Mouse (Mus musculus) layer of hippocampus, adult 8-10 months (tissue): ENCODE data around the gene Bud23. TPM values are rescaled to one million over a fixed set of nuclear protein-coding genes. Genes with fewer than 3 reads are reported as not detected.
"Not testable (repeated sequence)": the region's sequence is repeated elsewhere in the genome, so short reads cannot be mapped to it uniquely, and the experiment has no call there.

Experiments used
- DNase-seq, 2 experiments: peaks; one replicate each; pipeline ENCODE4 v3.0.0; 2022; ENCODE audit warnings: low spot score in 2 of 2
- total RNA-seq, 4 experiments: library from RNA; stranded (reverse); gene quantifications; 2 replicates each; pipeline ENCODE4 v1.2.4; 2022

Bud23 gene
- total RNA-seq, 4 experiments from 2014 or later = 46.6 to 64.1 (median 52.9) TPM

DNA sequence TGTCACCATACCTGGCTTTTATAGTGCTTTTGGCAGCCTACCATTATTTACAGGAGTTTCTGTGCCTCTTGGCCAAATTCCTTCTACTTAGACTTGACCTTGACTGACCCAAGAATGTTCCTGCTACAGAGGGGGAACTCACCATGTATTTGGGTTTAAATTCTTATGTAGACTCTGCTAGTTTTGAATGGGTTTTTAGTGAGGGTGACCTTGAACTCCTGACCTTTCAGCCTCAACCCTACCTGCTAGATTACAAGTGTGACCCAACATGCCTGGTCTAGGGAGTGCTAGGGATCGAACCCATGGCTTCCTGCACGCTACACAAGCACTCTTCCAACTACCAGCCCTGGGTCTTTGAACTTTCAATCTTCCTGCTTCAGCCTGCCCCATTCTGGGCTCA is 7.3 kb upstream of the Bud23 start:
- no peak for DNase-seq

DNA sequence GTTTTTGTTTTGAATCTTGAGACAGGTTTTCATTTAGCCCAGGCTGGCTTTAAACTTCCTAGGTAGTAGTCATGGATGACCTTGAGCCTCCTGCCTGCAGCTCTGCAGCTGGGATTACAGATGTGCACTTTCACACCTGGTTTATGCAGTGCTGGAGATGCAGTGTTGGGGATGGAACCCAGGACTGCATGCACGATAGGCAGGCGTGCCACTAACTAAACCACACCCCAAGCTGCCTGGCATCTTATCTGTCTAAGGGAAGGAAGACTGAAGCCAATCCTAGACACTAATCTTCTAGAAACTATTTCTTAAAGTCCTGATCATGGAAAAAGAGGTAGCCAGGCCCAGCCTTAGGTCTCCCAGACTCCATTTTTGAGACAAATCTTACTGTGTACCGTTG is 5.7 kb upstream of the Bud23 start:
- DNase-seq = no peak

DNA sequence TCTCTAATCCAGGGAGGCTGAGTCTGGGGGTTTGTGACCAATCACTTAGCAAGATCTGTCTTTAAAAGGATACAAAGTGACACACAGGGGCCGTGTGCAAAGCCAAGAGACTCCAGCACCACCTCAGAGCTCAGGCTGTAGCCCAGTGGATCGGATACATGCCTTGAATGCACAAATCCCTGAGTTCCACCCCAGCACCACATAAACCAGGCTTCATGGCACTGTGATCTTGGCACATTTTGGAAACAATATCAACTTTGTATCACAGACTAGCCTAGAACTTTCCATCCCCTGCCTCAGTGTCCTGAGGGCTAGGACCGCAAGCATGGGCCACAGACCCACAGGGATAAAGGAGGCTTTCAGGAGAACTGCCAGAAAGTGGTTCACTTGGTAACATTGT is 1.2 kb upstream of the Bud23 start:
- DNase-seq = no peak

DNA sequence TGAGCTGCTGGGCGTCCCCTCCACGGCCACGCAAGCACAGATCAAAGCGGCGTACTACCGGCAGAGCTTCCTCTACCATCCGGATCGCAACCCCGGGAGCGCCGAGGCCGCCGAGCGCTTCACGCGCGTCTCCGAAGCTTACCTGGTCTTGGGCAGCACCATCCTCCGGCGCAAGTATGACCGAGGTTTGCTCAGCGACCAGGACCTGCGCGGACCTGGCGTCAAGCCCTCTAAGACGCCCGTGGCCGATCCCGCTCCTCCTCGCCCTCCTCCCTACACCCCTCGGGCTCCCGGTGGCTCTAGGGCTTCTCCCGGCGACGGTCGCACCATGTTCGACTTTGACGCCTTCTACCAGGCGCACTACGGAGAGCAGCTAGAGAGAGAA is 385 bp downstream of the Bud23 start:
- DNase-seq = no peak

DNA sequence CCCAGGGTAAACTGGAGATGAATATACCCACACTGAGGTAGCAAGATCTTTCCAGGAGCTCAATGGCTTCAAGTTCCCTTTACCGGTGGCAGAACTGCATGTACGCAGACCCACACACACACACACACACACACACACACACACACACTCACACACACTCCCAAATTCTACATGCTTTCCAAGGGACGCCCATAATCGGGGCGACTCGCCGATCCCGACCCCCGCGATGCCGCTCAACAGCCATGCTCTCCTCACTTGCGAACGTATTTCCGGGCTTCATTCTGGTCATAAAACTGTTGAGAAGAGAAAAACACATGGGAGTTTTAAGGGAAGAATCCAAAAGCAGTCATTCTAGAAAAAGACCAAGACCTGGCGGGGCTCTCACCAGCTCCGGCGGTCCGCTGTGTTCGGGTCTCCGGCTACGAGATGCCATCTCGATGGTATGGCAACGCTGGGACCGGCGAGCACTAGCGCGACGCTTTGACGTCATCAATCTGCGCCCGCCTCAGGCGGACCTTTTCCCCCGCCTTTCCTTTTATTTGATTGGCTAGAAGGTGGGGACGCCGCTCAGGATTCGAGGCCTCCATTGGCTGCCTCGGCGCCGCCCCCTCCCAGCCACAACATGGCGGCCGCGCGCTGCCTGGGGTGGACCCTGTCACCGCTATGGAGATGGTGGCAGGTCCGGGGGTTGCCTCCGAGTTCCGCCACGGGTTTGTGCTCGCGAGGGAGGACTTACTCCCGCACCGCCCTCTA is 954 bp downstream of the Bud23 start, which contains the start of gene Dnajc30:
Gene Dnajc30, plus strand, starts transcription at position 574 of the 753 bp plus-strand sequence.
- DNase-seq = peak; percentile 96 to 98

DNA sequence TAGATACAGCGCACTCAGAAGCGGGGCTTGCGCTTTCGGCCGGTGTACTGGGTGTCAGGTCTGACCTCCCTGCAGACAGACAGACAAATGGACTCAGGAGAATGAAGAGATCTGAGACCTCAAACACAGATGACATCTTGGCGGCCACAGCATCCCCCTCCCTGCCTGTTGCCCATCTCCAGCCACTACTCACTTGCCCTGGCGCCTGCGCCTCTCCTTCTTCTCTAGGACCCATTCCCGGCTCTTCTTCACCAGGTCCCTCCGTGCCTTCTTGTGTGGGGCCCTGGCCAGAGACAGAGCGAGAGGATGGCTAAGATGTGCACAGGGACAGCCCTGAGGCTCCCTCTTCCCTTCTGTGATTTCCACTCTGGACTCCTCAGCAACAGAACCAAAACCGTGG is 11.4 kb downstream of the Bud23 start:
- no peak for DNase-seq

DNA sequence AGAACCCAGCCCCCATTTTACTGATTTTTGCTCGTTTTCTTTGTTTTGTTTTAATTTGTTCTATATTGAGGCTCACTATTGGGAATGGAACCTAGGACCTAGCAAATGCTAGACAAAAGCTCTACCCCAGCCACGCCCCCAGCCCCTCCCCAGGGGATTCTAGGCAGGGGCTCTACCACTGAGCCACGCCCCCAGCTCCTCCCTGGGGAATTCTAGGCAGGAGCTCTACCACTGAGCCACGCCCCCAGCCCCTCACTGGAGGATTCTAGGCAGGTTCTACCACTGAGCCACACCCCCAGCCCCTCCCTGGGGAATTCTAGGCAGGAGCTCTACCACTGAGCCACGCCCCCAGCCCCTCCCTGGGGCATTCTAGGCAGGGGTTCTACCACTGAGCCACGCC is 15.5 kb downstream of the Bud23 start:
- not testable (repeated sequence) for DNase-seq

DNA sequence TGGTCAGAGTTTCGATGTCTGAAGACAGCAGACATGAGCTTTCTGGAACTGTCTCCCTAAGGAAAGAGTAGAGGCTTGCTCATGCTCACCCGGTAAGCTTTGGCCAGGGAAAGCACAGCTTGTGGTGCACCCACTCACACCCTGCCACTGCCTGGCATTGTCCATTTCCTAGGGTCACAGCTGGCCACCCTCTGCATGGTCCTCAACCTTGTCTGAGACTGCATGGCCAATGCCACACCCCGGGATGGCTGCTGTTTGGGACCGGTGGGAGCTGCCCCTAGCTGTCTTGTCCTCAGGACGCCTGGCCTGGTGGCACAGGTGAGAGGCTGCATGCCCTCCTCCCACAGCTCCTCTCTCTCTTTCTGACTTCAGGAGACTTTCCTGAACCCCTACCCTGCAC is 16.2 kb downstream of the Bud23 start:
- no peak for DNase-seq

DNA sequence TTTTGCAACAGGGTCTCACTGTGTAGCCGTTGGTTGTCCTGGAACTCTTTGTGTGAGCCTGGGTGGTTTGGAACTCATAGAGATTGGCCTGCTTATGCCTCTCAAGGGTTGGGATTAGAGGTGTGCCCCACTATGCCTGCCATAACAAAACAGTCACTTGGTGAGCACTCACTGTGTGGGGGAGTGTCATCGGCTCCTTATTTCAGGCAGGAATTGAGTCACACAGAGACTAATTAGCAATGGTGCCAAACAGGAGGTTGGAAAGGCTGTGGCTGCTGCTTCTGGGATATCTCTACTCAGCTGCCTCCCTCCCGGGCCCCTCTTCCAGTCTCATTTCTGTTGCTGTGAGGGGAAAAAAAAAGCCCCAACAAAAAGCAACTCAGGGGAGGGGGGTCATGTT is 20.2 kb downstream of the Bud23 start:
- DNase-seq = no peak

DNA sequence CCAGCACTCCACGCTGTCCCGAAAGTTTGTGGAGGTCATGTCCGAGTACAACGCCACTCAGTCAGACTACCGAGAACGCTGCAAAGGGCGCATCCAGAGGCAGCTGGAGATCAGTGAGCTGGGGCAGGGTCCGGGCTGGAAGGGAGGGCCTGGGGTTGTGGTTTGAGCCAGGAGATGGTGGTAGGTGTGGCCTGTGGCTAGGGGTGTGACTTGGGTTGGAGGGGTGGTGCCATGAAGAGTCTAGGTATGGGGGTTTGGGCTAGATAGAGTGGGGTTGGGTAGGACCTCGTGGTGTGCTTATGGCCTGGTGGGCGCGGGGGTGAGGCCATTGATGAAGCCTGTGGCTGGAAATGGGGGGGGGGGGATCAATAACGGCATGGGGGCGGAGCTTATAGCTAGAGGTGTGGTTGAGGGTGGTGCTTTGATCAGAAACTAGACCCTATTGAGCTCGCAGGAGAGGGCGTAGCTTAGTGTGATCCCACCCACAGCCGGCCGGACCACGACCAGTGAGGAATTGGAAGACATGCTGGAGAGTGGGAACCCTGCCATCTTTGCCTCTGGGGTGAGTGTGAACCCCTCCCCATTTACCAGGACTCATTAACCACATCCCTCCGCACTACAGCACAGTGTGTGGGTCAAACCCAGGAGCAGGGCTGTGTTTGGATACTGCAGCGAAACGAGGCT is 22.5 kb downstream of the Bud23 start:
- no peak for DNase-seq

DNA sequence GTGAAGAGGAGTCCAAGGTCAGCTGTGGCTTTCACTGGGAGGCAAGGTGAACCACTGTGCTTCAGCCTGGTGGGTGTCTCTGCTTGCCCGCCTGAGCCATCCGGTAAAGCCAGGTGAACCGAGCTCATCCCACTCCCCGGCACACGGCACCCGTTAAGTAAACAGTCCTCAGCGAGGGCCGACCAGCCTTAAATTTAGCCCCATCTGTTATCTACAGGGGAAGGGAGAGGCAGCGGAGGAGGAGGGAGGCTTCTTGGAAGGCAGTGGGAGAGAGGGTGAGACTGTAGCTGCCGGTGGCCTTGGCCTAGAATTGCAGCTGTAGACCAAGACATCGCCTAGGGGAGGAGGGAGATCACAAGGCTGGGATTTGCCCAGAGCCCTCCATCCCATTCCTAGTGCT is 24.0 kb downstream of the Bud23 start:
- DNase-seq = no peak

DNA sequence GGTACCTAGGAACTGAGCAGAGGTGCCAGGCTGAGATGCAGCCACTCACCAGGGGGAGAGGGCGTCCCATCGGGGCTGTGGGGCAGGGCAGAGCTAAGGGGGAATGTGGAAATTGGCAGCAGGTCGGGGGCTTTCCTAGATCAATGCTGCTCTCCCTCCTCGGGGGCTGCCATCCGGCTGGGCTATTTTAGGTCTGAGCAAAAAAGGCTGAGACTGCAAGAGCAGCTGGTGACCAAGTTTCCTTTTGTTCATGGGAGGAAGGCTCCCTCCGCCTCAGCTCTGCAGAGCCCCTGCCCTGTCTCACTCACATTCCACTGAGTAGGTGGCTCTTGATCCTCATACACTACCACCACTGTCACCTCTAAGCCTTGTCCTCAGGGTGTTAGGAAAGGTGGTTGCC is 24.7 kb downstream of the Bud23 start:
- DNase-seq = no peak

DNA sequence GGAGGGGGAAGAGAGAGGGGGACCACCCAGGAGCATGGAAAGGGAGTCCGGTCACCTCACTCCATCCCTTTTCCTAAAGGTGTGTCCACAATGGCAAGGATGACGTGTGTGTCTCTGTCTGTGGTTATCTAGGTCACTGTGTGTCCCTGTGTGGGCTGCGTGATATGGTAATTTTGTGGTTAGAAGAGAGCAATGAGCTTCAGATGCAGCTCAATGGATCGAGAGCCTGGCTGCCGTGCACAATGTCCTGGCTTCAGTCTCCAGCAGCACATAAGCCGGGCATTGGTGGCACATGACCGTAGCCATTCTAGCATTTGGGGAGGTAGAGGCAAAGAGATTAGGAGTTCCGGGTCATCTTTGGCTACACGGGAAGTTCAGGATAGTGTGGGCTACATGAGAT is 25.2 kb downstream of the Bud23 start:
- no peak for DNase-seq

DNA sequence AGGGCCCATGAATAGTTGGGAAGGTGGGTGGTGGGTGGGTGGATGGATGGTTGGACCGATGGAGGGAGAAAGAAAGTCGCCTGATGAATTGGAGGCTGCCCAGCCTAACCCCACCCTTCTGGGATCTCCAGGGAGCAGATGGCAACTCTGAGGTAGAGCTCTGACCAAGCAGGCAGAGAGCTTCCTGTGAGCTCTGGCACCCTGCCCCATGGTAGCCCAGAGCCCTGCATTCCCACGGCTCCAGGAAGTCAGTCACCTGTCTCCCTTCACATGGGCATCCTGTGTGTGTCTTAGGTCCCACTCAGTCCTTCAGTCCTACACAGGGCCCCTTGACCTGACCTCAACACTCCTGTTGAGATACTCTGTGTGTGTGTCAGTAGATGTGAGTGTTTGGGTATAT is 26.8 kb downstream of the Bud23 start:
- no peak for DNase-seq

DNA sequence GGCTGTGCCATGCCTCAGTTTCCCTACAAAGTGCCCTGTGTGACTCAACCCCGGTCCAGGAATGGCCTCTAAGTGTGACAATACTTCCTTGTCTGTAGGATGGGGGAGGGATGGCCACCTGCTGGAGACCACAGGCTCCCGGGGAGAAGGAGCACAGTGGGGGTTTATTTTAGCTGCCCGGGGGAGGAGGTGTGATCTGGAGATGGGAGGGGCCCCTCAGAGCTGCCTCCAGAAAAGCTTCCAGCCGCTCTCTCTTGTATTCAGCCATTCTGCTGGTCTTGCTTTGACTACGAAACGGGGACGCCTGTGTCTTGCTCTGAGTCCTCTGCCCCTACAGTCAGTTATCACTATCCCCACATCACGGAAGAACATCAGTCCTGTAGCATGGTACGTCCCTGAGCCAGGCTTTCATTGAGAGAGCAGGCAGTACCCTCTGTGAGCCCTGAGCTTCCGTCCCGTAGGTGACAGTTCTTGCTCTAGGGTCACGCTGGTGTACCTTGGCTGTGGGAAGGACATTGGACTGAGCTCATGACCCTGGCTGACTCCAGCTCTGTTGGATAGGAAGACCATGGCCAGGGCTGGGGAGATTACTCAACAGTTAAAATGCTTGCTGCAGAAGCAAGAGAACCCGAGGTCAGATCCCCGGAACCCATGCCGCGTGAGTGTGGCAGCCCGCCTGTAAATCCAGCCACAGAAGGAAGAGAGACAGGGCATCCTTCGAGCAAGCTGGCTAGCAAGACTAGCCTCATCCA is 29.0 kb downstream of the Bud23 start:
- DNase-seq = no peak

DNA sequence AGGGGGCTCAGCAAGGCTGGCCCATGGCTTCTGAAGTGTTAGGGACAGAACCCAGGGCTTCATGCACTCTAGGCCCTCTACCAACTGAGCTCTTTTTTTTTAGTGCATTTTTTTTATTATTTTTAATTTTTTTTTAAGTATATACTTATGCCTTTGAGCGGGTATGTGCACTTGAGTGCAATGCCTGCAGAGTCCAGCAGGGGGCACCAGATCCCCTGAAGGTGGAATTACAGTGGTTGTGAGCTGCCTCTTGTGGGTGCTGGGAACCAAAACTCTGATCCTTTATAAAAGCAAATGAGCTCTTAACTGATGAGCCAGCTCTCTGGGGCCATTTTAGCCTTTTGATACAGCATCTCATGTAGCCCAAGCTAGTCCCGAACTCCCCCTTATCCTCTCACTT is 30.2 kb downstream of the Bud23 start:
- no peak for DNase-seq

DNA sequence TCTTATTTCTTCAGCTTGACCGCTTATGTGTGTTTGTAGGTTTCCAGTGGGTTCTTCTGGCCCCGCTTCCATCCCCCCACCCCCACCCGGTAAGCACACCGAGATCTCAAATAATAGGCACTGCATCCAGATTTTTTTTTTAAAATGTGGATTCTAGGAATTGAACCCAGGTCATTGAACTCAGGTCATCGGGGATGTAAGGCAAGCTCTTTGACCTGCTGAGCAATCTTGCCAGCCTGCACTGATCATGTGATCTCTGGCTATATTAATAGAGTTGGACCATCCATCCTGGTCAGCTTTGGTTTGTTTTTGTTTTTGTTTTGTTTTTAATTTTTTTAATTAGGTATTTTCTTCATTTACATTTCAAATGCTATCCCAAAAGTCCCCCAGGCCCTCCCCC is 32.2 kb downstream of the Bud23 start:
- no peak for DNase-seq

DNA sequence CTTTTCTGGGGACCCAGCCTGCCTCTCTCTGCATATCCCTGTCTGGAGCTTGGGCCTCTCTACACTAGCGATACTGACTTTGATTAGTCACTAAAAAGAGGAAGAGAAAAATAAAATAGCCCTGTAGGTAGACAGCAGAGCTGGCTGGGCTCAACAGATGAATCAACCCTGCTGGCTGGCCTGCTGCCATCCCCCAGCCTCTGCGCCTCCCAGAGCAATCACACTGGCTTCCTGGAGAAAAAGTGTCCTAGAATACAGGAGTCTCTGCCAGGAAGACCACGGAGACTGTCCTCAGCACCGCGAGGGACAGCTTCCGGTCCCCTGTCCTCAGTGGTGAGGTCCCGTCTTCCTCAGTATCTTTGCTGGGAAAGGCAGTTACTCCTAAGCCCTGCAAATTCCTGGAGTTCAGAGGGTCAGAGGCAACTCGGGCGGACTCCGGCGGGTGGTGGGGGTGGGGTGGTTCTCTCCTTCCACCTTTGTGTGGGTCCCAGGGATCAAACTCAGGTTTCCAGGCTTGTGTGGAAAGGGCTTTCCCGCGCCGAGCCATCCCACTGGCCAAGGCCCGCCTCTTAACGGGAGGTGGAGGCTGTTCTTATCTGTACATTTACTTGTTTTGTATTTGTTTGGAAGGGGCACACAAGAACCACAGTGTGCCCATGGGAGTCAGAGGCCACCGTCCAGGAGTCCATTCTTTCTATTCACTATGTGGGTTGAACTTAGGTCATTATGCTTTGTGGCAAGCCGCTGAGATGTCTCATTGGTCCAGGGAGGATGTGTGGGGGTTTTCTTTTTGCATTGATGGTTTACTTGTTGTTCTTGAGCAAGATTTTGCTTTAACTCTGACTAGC is 35.5 kb downstream of the Bud23 start:
- peak in 1 of 2 experiments; percentile 72 for DNase-seq

DNA sequence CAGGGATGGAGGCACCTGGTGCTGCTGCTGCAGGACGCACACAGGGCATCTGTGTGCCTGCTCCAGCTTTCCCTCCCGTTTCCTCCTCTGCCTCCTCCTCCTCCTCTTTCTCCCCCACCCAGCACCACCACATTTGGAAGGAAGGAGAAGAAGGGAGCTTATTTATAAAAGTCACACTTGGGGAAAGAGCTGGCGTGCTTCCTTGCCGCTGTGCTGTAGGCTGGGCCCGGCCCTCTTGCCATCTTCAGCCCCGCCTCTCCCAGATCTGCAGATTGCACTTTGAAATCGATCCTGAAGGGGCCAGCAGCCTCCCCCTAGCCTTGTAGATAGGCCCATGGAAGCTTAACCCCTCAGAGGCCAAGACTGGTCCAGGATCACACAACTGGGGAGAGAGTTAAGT is 38.9 kb downstream of the Bud23 start:
- DNase-seq = no peak

DNA sequence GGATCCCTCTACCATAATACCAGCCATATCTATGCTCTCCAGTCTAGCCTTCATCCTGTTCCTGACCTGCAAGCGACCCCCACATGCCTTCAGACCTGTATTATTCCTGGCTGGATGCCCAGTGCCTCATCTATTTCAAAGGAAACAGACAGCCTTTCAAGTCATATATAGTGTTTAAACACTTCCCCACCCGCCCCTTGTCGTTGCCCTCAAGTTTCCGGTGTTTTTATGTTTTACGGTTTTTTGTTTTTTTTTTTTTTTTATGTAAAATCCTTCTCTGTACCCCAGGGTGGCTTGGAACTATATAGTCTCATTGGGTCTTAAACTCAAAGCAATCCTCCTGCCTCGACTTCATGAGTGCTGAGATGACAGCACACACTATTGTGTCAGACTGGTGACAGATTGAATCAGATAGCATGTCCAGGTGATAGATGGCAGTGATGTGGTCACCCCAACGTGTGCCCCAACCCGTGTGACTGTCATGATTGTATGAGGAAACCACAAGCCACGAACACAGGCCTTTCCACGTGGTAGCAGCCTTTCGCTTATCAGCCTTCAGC is 40.0 kb downstream of the Bud23 start:
- no peak for DNase-seq
